Mouse (Mus musculus) G1E (cell line): ENCODE data around the gene Chd9.

Experiments used
- CTCF ChIP-seq: IDR thresholded peaks from 2 replicates; pipeline ENCODE4 v1.5.1; 2012; ENCODE audit warnings: low read depth, low read length, inconsistent platforms, mixed read lengths
- POLR2AphosphoS5 ChIP-seq: IDR thresholded peaks from 2 replicates; pipeline ENCODE4 v1.6.1; 2012; ENCODE audit warnings: low read depth, low read length, inconsistent platforms; ENCODE audit not compliant: insufficient replicate concordance
- TAL1 ChIP-seq: conservative IDR thresholded peaks from 2 replicates; pipeline ENCODE4 v1.6.1; 2012; ENCODE audit warnings: low read depth, low read length, inconsistent platforms, mixed read lengths

- TF ChIP-seq CTCF (no peak), TAL1 (no peak), POLR2AphosphoS5 (no peak)
These were observed 104.8 kb downstream of the Chd9 start for GRCm38 (mm10) chr8:90932934-90933333.
